Mouse (Mus musculus): ENCODE results near the gene Gm29666. TPM values are rescaled to one million over a fixed set of nuclear protein-coding genes. Genes with fewer than 3 reads are reported as not detected.

Gm29666 gene
- polyA plus RNA-seq, 2 experiments, result 0.17 to 0.47 TPM

- Histone ChIP-seq H3K4me3 (ENCODE audit: insufficient read depth in 1 of 2, low read depth in 2 of 2, low read length in 2 of 2) (no peak overlapping the region), H3K27me3 (ENCODE audit: control insufficient read depth, insufficient read depth, low read length) (no peaks in the 10 kb centered on the region), H3K4me2 (ENCODE audit: low read depth) (no peak overlapping the region), H3K36me3 (replicated peaks; ENCODE audit: control insufficient read depth, insufficient read depth, low read depth) (no peaks in the 10 kb centered on the region), H3K9me3 (ENCODE audit: control insufficient read depth, low read length) (no peaks in the 10 kb centered on the region), H3K4me1 (replicated peaks; ENCODE audit: control insufficient read depth in 2 of 2, insufficient read depth in 2 of 2, low read length in 1 of 2) (no peaks in the 10 kb centered on the region), H3K9ac (replicated peaks) (no peak overlapping the region), H3K27ac (no peak overlapping the region)
- 75% methylated on average over 11 of the region's 11 CpGs for WGBS (ENCODE audit: insufficient replicate concordance)
- no peak for TF ChIP-seq CTCF (IDR thresholded peaks at IDR 0.05; ENCODE audit: low read depth)
- no peak for TF ChIP-seq EP300 (IDR thresholded peaks at IDR 0.05; ENCODE audit: low read depth)
- DNase-seq (ENCODE audit: low read depth in 3 of 3, low spot score in 3 of 3) (no peak), ATAC-seq (ENCODE audit: insufficient read depth) (no peak)
Measured at GRCm38 (mm10) chr15:84873079-84873478, 46.8 kb downstream of the Gm29666 start.

GRCm38 (mm10) chr15:84871802-84872201 lies 48.0 kb downstream of the Gm29666 start:
- no peaks in the 10 kb centered on the region for H3K27me3 ChIP-seq (ENCODE audit: control insufficient read depth, insufficient read depth, low read length)
- no peaks in the 10 kb centered on the region for H3K4me1 ChIP-seq (replicated peaks; ENCODE audit: control insufficient read depth in 2 of 2, insufficient read depth in 2 of 2, low read length in 1 of 2)
- ATAC-seq (ENCODE audit: insufficient read depth), result no peak
- TF ChIP-seq EP300 (IDR thresholded peaks at IDR 0.05; ENCODE audit: low read depth) (no peak), CTCF (IDR thresholded peaks at IDR 0.05; ENCODE audit: low read depth) (no peak)
- no peak overlapping the region for H3K27ac ChIP-seq
- H3K9me3 ChIP-seq (ENCODE audit: control insufficient read depth, low read length), result no peaks in the 10 kb centered on the region
- no peak overlapping the region for H3K4me3 ChIP-seq (ENCODE audit: insufficient read depth in 1 of 2, low read depth in 2 of 2, low read length in 2 of 2)
- no peaks in the 10 kb centered on the region for H3K36me3 ChIP-seq (replicated peaks; ENCODE audit: control insufficient read depth, insufficient read depth, low read depth)
- H3K4me2 ChIP-seq (ENCODE audit: low read depth), result no peak overlapping the region
- WGBS (ENCODE audit: insufficient replicate concordance), result 53% methylated on average over 3 of the region's 3 CpGs
- H3K9ac ChIP-seq (replicated peaks), result no peak overlapping the region
- no peak for DNase-seq (ENCODE audit: low read depth in 3 of 3, low spot score in 3 of 3)

GRCm38 (mm10) chr15:84861911-84862310 lies 57.9 kb downstream of the Gm29666 start:
- 68% methylated on average over 8 of the region's 8 CpGs for WGBS (ENCODE audit: insufficient replicate concordance)
- Histone ChIP-seq H3K27me3 (ENCODE audit: control insufficient read depth, insufficient read depth, low read length) (peaks cover 13% of the 10 kb centered on the region; the same call in 1 of the 2 replicates), H3K4me2 (ENCODE audit: low read depth) (no peak overlapping the region), H3K4me1 (replicated peaks; ENCODE audit: control insufficient read depth in 2 of 2, insufficient read depth in 2 of 2, low read length in 1 of 2) (peaks cover 0 to 2% of the 10 kb centered on the region in 2 experiments; a peak in 1 of 4 replicates), H3K27ac (no peak overlapping the region), H3K4me3 (ENCODE audit: insufficient read depth in 1 of 2, low read depth in 2 of 2, low read length in 2 of 2) (no peak overlapping the region), H3K9ac (replicated peaks) (no peak overlapping the region), H3K36me3 (replicated peaks; ENCODE audit: control insufficient read depth, insufficient read depth, low read depth) (no peaks in the 10 kb centered on the region), H3K9me3 (ENCODE audit: control insufficient read depth, low read length) (no peaks in the 10 kb centered on the region)
- no peak for ATAC-seq (ENCODE audit: insufficient read depth)
- TF ChIP-seq CTCF (IDR thresholded peaks at IDR 0.05; ENCODE audit: low read depth) (no peak), EP300 (IDR thresholded peaks at IDR 0.05; ENCODE audit: low read depth) (no peak)
- DNase-seq (ENCODE audit: low read depth in 3 of 3, low spot score in 3 of 3), result no peak

Small RNA genes within 50 kb of the gene (microRNA-seq; reads per million reads assigned to microRNA genes)
- gene Mir1249, result 13.1 reads per million, percentile 25 among the genes with 10 or more reads in this experiment

Other genes starting within 250 kb of the Gm29666 start
- 0.29 and 0.36 TPM in 2 replicates for gene Arhgap8, start 200.0 kb downstream of the Gm29666 start, polyA plus RNA-seq (2012; rRNA removed)
- gene Arhgap8, start 200.0 kb downstream of the Gm29666 start, polyA plus RNA-seq (2014; fragmentation: Nextera tagmentation; extraction: Ambion mirVana), result 0.22 and 0.32 TPM in 2 replicates
- gene Phf21b, start 64.0 kb downstream of the Gm29666 start, polyA plus RNA-seq (2012; rRNA removed), result 0.35 and 0.69 TPM in 2 replicates
- not detected in 2 replicates for gene Phf21b, start 64.0 kb downstream of the Gm29666 start, polyA plus RNA-seq (2014; fragmentation: Nextera tagmentation; extraction: Ambion mirVana)
- 7.1 and 11.8 TPM in 2 replicates for gene Nup50, start 3.4 kb upstream of the Gm29666 start, polyA plus RNA-seq (2012; rRNA removed)
- gene Nup50, start 3.4 kb upstream of the Gm29666 start, polyA plus RNA-seq (2014; fragmentation: Nextera tagmentation; extraction: Ambion mirVana), result 22.7 and 23.7 TPM in 2 replicates
- 1.7 and 1.8 TPM in 2 replicates for gene 5031439G07Rik, start 68.5 kb upstream of the Gm29666 start, polyA plus RNA-seq (2012; rRNA removed)
- 1.2 and 1.4 TPM in 2 replicates for gene 5031439G07Rik, start 68.5 kb upstream of the Gm29666 start, polyA plus RNA-seq (2014; fragmentation: Nextera tagmentation; extraction: Ambion mirVana)
- gene Upk3a, start 97.1 kb upstream of the Gm29666 start, polyA plus RNA-seq (2012; rRNA removed), result 0.04 TPM in 1 of 2 replicates, not detected in the other
- 0.13 TPM in 1 of 2 replicates, not detected in the other for gene Upk3a, start 97.1 kb upstream of the Gm29666 start, polyA plus RNA-seq (2014; fragmentation: Nextera tagmentation; extraction: Ambion mirVana)
- gene Fam118a, start 108.9 kb upstream of the Gm29666 start, polyA plus RNA-seq (2012; rRNA removed), result 1.6 and 2.8 TPM in 2 replicates
- 5.0 and 5.9 TPM in 2 replicates for gene Fam118a, start 108.9 kb upstream of the Gm29666 start, polyA plus RNA-seq (2014; fragmentation: Nextera tagmentation; extraction: Ambion mirVana)
- 0.04 and 0.25 TPM in 2 replicates for gene Smc1b, start 211.9 kb upstream of the Gm29666 start, polyA plus RNA-seq (2012; rRNA removed)
- gene Smc1b, start 211.9 kb upstream of the Gm29666 start, polyA plus RNA-seq (2014; fragmentation: Nextera tagmentation; extraction: Ambion mirVana), result 0.25 and 0.43 TPM in 2 replicates
- not detected in 2 replicates for gene Ribc2, start 212.0 kb upstream of the Gm29666 start, polyA plus RNA-seq (2012; rRNA removed)
- not detected in 2 replicates for gene Ribc2, start 212.0 kb upstream of the Gm29666 start, polyA plus RNA-seq (2014; fragmentation: Nextera tagmentation; extraction: Ambion mirVana)